Mouse (Mus musculus): ENCODE measurements around the gene Mrpl55. TPM values are rescaled to one million over a fixed set of nuclear protein-coding genes. Genes with fewer than 3 reads are reported as not detected.

Gene Mrpl55
- total RNA-seq (2014; rRNA removed) (88.3 and 90.6 TPM in 2 replicates), polyA plus RNA-seq (2015; fragmentation: Nextera tagmentation; extraction: Ambion mirVana) (119 and 123 TPM in 2 replicates)

GRCm38 (mm10) chr11:59202081-59202995 lies at the start of gene Mrpl55:
Gene Mrpl55, plus strand, starts transcription at chr11:59202486.
- H3K4me1 ChIP-seq (ENCODE audit: insufficient read depth, low read length), result peaks cover 9% of the 10 kb centered on the region; the same call in 1 of the 2 replicates
- DNase-seq (ENCODE audit: low spot score) (peak; percentile 98), ATAC-seq (peak; percentile 96)
- peak within 1 kb of the TSS; percentile 86 for H3K9ac ChIP-seq (replicated peaks; ENCODE audit: low read length)
- no peaks in the 10 kb centered on the region for H3K9me3 ChIP-seq (ENCODE audit: low read length)
- under 1% methylated on average over 63 of the region's 63 CpGs for WGBS
- no peaks in the 10 kb centered on the region for H3K27me3 ChIP-seq (ENCODE audit: insufficient read depth, low read length)
- no peak for TF ChIP-seq CTCF (IDR thresholded peaks at IDR 0.05; ENCODE audit: low read depth)
- H3K27ac ChIP-seq, result peak within 1 kb of the TSS; percentile 46
- peak within 1 kb of the TSS; percentile 96 for H3K4me2 ChIP-seq (ENCODE audit: low read depth, low read length)
- peaks cover 18% of the 10 kb centered on the region; the same call in 1 of the 2 replicates for H3K36me3 ChIP-seq (ENCODE audit: insufficient read depth, low read length)
- H3K4me3 ChIP-seq (ENCODE audit: low read length), result peak within 1 kb of the TSS; percentile 63

GRCm38 (mm10) chr11:59154220-59154619 lies 48.1 kb upstream of the Mrpl55 start:
- H3K36me3 ChIP-seq (ENCODE audit: insufficient read depth, low read length), result peaks cover 26% of the 10 kb centered on the region; the same call in 1 of the 2 replicates
- no peak overlapping the region for H3K27ac ChIP-seq
- 85% methylated on average over 7 of the region's 7 CpGs for WGBS
- no peak overlapping the region for H3K4me3 ChIP-seq (ENCODE audit: low read length)
- H3K27me3 ChIP-seq (ENCODE audit: insufficient read depth, low read length), result no peaks in the 10 kb centered on the region
- H3K4me2 ChIP-seq (ENCODE audit: low read depth, low read length), result no peak overlapping the region
- DNase-seq (ENCODE audit: low spot score) (no peak), ATAC-seq (no peak)
- TF ChIP-seq CTCF (IDR thresholded peaks at IDR 0.05; ENCODE audit: low read depth), result no peak
- no peak overlapping the region for H3K9ac ChIP-seq (replicated peaks; ENCODE audit: low read length)
- no peaks in the 10 kb centered on the region for H3K9me3 ChIP-seq (ENCODE audit: low read length)
- H3K4me1 ChIP-seq (ENCODE audit: insufficient read depth, low read length), result no peaks in the 10 kb centered on the region

- Histone ChIP-seq H3K4me2 (ENCODE audit: low read depth, low read length) (no peak overlapping the region), H3K36me3 (ENCODE audit: insufficient read depth, low read length) (peaks cover 26% of the 10 kb centered on the region; the same call in 1 of the 2 replicates), H3K4me3 (ENCODE audit: low read length) (no peak overlapping the region), H3K27ac (no peak overlapping the region), H3K9ac (replicated peaks; ENCODE audit: low read length) (no peak overlapping the region), H3K27me3 (ENCODE audit: insufficient read depth, low read length) (no peaks in the 10 kb centered on the region), H3K9me3 (ENCODE audit: low read length) (no peaks in the 10 kb centered on the region), H3K4me1 (ENCODE audit: insufficient read depth, low read length) (no peaks in the 10 kb centered on the region)
- ATAC-seq, result no peak
- WGBS, result 80% methylated on average over 5 of the region's 5 CpGs
- DNase-seq (ENCODE audit: low spot score), result no peak
- TF ChIP-seq CTCF (IDR thresholded peaks at IDR 0.05; ENCODE audit: low read depth), result no peak
These were observed 46.4 kb upstream of the Mrpl55 start for GRCm38 (mm10) chr11:59155900-59156299.

- ATAC-seq (no peak), DNase-seq (ENCODE audit: low spot score) (no peak)
- Histone ChIP-seq H3K9me3 (ENCODE audit: low read length) (no peaks in the 10 kb centered on the region), H3K4me1 (ENCODE audit: insufficient read depth, low read length) (peaks cover 15% of the 10 kb centered on the region; the same call in 1 of the 2 replicates), H3K27ac (no peak overlapping the region), H3K4me2 (ENCODE audit: low read depth, low read length) (no peak overlapping the region), H3K36me3 (ENCODE audit: insufficient read depth, low read length) (peaks cover 26% of the 10 kb centered on the region; the same call in 1 of the 2 replicates), H3K4me3 (ENCODE audit: low read length) (no peak overlapping the region), H3K27me3 (ENCODE audit: insufficient read depth, low read length) (no peaks in the 10 kb centered on the region), H3K9ac (replicated peaks; ENCODE audit: low read length) (no peak overlapping the region)
- TF ChIP-seq CTCF (IDR thresholded peaks at IDR 0.05; ENCODE audit: low read depth), result no peak
- 87% methylated on average over 13 of the region's 13 CpGs for WGBS
These were observed 43.2 kb upstream of the Mrpl55 start for GRCm38 (mm10) chr11:59159099-59159498.

GRCm38 (mm10) chr11:59159558-59159957 lies 42.7 kb upstream of the Mrpl55 start:
- peaks cover 16% of the 10 kb centered on the region; the same call in 1 of the 2 replicates for H3K4me1 ChIP-seq (ENCODE audit: insufficient read depth, low read length)
- no peaks in the 10 kb centered on the region for H3K9me3 ChIP-seq (ENCODE audit: low read length)
- WGBS, result 92% methylated on average over 4 of the region's 4 CpGs
- H3K4me2 ChIP-seq (ENCODE audit: low read depth, low read length), result no peak overlapping the region
- no peak overlapping the region for H3K27ac ChIP-seq
- TF ChIP-seq CTCF (IDR thresholded peaks at IDR 0.05; ENCODE audit: low read depth), result no peak
- H3K9ac ChIP-seq (replicated peaks; ENCODE audit: low read length), result no peak overlapping the region
- DNase-seq (ENCODE audit: low spot score) (no peak), ATAC-seq (no peak)
- no peaks in the 10 kb centered on the region for H3K27me3 ChIP-seq (ENCODE audit: insufficient read depth, low read length)
- no peak overlapping the region for H3K4me3 ChIP-seq (ENCODE audit: low read length)
- peaks cover 26% of the 10 kb centered on the region; the same call in 1 of the 2 replicates for H3K36me3 ChIP-seq (ENCODE audit: insufficient read depth, low read length)

GRCm38 (mm10) chr11:59161398-59161797 lies 40.9 kb upstream of the Mrpl55 start:
- Histone ChIP-seq H3K36me3 (ENCODE audit: insufficient read depth, low read length) (peaks cover 16% of the 10 kb centered on the region; the same call in 1 of the 2 replicates), H3K9ac (replicated peaks; ENCODE audit: low read length) (no peak overlapping the region), H3K27me3 (ENCODE audit: insufficient read depth, low read length) (no peaks in the 10 kb centered on the region), H3K4me3 (ENCODE audit: low read length) (no peak overlapping the region), H3K4me1 (ENCODE audit: insufficient read depth, low read length) (peaks cover 16% of the 10 kb centered on the region; the same call in 1 of the 2 replicates), H3K9me3 (ENCODE audit: low read length) (no peaks in the 10 kb centered on the region), H3K27ac (no peak overlapping the region), H3K4me2 (ENCODE audit: low read depth, low read length) (no peak overlapping the region)
- ATAC-seq (no peak), DNase-seq (ENCODE audit: low spot score) (peak; percentile 19)
- no peak for TF ChIP-seq CTCF (IDR thresholded peaks at IDR 0.05; ENCODE audit: low read depth)
- WGBS, result 56% methylated on average over 5 of the region's 5 CpGs
